10 mouse cellular contexts compared by ENCODE assay signal in genomic region chr6:135136439-135137161, GRCm38 (mm10). TPM values are rescaled to one million over a fixed set of nuclear protein-coding genes. Genes with fewer than 3 reads are reported as not detected.
DNase-seq lines count a peak whose midpoint lies in the region; ATAC-seq and TF ChIP-seq lines count a peak whose summit lies in the region.
"Had no signal": no experiment of that assay in that cellular context is flagged by ENCODE, and none has a peak within 500 bp of the region (broad histone marks: within the 10 kb centered on the region; RNA-seq: fewer than 3 reads in every experiment).

No protein-coding gene starts in this region.

- H3K4me1 ChIP-seq in midbrain, embryonic 10.5 days: peaks cover 23% of the 10 kb centered on the region
- H3K4me1 ChIP-seq in midbrain, postnatal 0 days (ENCODE audit: insufficient read depth, low read length): no peaks in the 10 kb centered on the region; the same call in 1 of the 2 replicates
- H3K4me1 ChIP-seq in heart, embryonic 15.5 days (replicated peaks): peaks cover 12% of the 10 kb centered on the region
- H3K4me1 ChIP-seq in stomach, postnatal 0 days (replicated peaks; ENCODE audit: control insufficient read depth, insufficient read depth): no peaks in the 10 kb centered on the region
- no peaks in the 10 kb centered on the region; the same call in 1 of the 2 replicates for H3K4me1 ChIP-seq in cerebellum, adult 2 months (ENCODE audit: control insufficient read depth, insufficient read depth, low read length)

- no peaks in the 10 kb centered on the region for H3K36me3 ChIP-seq in midbrain, embryonic 10.5 days
- H3K36me3 ChIP-seq in midbrain, postnatal 0 days (ENCODE audit: insufficient read depth, low read length): no peaks in the 10 kb centered on the region
- H3K36me3 ChIP-seq in heart, embryonic 15.5 days: no peaks in the 10 kb centered on the region
- no peaks in the 10 kb centered on the region; the same call in 1 of the 2 replicates for H3K36me3 ChIP-seq in stomach, postnatal 0 days (ENCODE audit: control insufficient read depth, insufficient read depth, low read length)

- no peaks in the 10 kb centered on the region for H3K9me3 ChIP-seq in midbrain, embryonic 10.5 days (replicated peaks)
- H3K9me3 ChIP-seq in midbrain, postnatal 0 days (ENCODE audit: low read length): no peaks in the 10 kb centered on the region
- H3K9me3 ChIP-seq in heart, embryonic 15.5 days (replicated peaks): no peaks in the 10 kb centered on the region
- no peaks in the 10 kb centered on the region for H3K9me3 ChIP-seq in stomach, postnatal 0 days (ENCODE audit: control insufficient read depth, low read length)

- no peak for TF ChIP-seq CTCF in midbrain, postnatal 0 days (IDR thresholded peaks at IDR 0.05)
- no peak for TF ChIP-seq CTCF in stomach, postnatal 0 days (IDR thresholded peaks at IDR 0.05; ENCODE audit: low read depth)
- no peak for TF ChIP-seq CTCF in cerebellum, adult 2 months (IDR thresholded peaks at IDR 0.05; ENCODE audit: borderline replicate concordance, insufficient read depth, low read depth, low read length)

- H3K9ac ChIP-seq in midbrain, postnatal 0 days (replicated peaks; ENCODE audit: low read length, poor library complexity, severe bottlenecking): no peak overlapping the region
- H3K9ac ChIP-seq in heart, embryonic 15.5 days: no peak overlapping the region
- H3K9ac ChIP-seq in stomach, postnatal 0 days (ENCODE audit: low read length): no peak overlapping the region

- TF ChIP-seq POLR2A in cerebellum, adult 2 months (IDR thresholded peaks at IDR 0.05; ENCODE audit: borderline replicate concordance, insufficient read depth, low read length): no peak

- H3K4me2 ChIP-seq in midbrain, postnatal 0 days (ENCODE audit: low read depth, low read length, poor library complexity, severe bottlenecking): no peak overlapping the region
- H3K4me2 ChIP-seq in heart, embryonic 15.5 days: no peak overlapping the region
- no peak overlapping the region for H3K4me2 ChIP-seq in stomach, postnatal 0 days (replicated peaks; ENCODE audit: low read depth)

- 43% methylated on average over 11 of the region's 11 CpGs for WGBS in midbrain, embryonic 10.5 days
- 40% methylated on average over 11 of the region's 11 CpGs for WGBS in midbrain, postnatal 0 days
- WGBS in heart, embryonic 15.5 days: 20% methylated on average over 11 of the region's 11 CpGs
- 36% methylated on average over 11 of the region's 11 CpGs for WGBS in stomach, postnatal 0 days
- 50% methylated on average over 11 of the region's 11 CpGs for WGBS in cerebellum, adult 2 months

- peaks cover 10% of the 10 kb centered on the region; the same call in 1 of the 2 replicates for H3K27me3 ChIP-seq in midbrain, embryonic 10.5 days (ENCODE audit: low read depth, poor library complexity, severe bottlenecking)
- no peaks in the 10 kb centered on the region for H3K27me3 ChIP-seq in midbrain, postnatal 0 days (ENCODE audit: insufficient read depth, low read length)
- H3K27me3 ChIP-seq in heart, embryonic 15.5 days: no peaks in the 10 kb centered on the region
- H3K27me3 ChIP-seq in stomach, postnatal 0 days (ENCODE audit: control insufficient read depth, insufficient read depth, low read length): no peaks in the 10 kb centered on the region
- H3K27me3 ChIP-seq in cerebellum, adult 2 months (ENCODE audit: control insufficient read depth, insufficient read depth, low read length): no peaks in the 10 kb centered on the region

- ATAC-seq in midbrain, postnatal 0 days (ENCODE audit: low FRiP score): no peak
- ATAC-seq in heart, embryonic 15.5 days (replicated peaks; ENCODE audit: insufficient number of reproducible peaks, insufficient read depth, low FRiP score, low read depth): no peak; the same call in 1 of the 2 replicates
- no peak for ATAC-seq in stomach, postnatal 0 days (ENCODE audit: low FRiP score, low TSS enrichment)

- H3K4me3 ChIP-seq in midbrain, embryonic 10.5 days: no peak overlapping the region
- no peak overlapping the region for H3K4me3 ChIP-seq in midbrain, postnatal 0 days (ENCODE audit: low read depth, low read length)
- no peak overlapping the region for H3K4me3 ChIP-seq in heart, embryonic 15.5 days
- H3K4me3 ChIP-seq in stomach, postnatal 0 days (ENCODE audit: low read depth, low read length): no peak overlapping the region
- no peak overlapping the region for H3K4me3 ChIP-seq in cerebellum, adult 2 months (replicated peaks; ENCODE audit: insufficient read depth, low read depth, low read length)

- TF ChIP-seq EP300 in stomach, postnatal 0 days (optimal IDR thresholded peaks at IDR 0.05): no peak

- peak overlapping the region; percentile 49; the same call in 1 of the 2 replicates for H3K27ac ChIP-seq in midbrain, embryonic 10.5 days (replicated peaks)
- no peak overlapping the region for H3K27ac ChIP-seq in midbrain, postnatal 0 days (ENCODE audit: low read depth, low read length)
- H3K27ac ChIP-seq in heart, embryonic 15.5 days: peak overlapping the region; percentile 50; the same call in 1 of the 2 replicates
- H3K27ac ChIP-seq in stomach, postnatal 0 days (replicated peaks): 0 out of 2 replicates have a peak overlapping the region, but pooled peaks have one; percentile 8
- no peak overlapping the region for H3K27ac ChIP-seq in cerebellum, adult 2 months (ENCODE audit: insufficient read depth, low read length)

- DNase-seq in gastrocnemius, adult 18-20 months (ENCODE audit: low spot score): peak; percentile 44
- DNase-seq in gastrocnemius, postnatal 10 days: no peak
- peak; percentile 30 for DNase-seq in midbrain, embryonic 10.5 days (ENCODE audit: low spot score)
- DNase-seq in midbrain, postnatal 0 days (ENCODE audit: low spot score): no peak
- no peak for DNase-seq in stomach, postnatal 0 days (ENCODE audit: low spot score)
- DNase-seq in adrenal gland, postnatal 25 days: no peak
- DNase-seq in cerebellum, adult 2 months: no peak
- DNase-seq: adrenal gland, postnatal 36 days; B cell, adult 2 months had no signal

RNA-seq across cellular contexts. Expression of gene Gprc5d, which starts 18.5 kb away (rescaled TPM):
- total RNA-seq in gastrocnemius, adult 18-20 months (2021): not detected
- not detected for total RNA-seq in gastrocnemius, postnatal 10 days (2021)
- polyA plus RNA-seq in midbrain, embryonic 10.5 days (2016; fragmentation: Nextera tagmentation; extraction: Ambion mirVana): not detected in 2 replicates
- not detected in 2 replicates for total RNA-seq in midbrain, postnatal 0 days (2014; rRNA removed)
- 0.27 TPM in 1 of 2 replicates, not detected in the other for polyA plus RNA-seq in midbrain, postnatal 0 days (2015; fragmentation: Nextera tagmentation; extraction: Ambion mirVana)
- polyA plus RNA-seq in heart, embryonic 15.5 days (2015; fragmentation: Nextera tagmentation; extraction: Ambion mirVana): not detected in 2 replicates
- polyA plus RNA-seq in stomach, postnatal 0 days (2015; fragmentation: Nextera tagmentation; extraction: Ambion mirVana): 0.07 TPM in 1 of 2 replicates, not detected in the other
- total RNA-seq in adrenal gland, postnatal 25 days (2021): not detected in 2 replicates
- polyA plus RNA-seq in cerebellum, adult 2 months (2012; rRNA removed): 0.16 and 0.18 TPM in 2 replicates
- total RNA-seq: adrenal gland, postnatal 36 days had no signal

Comparison
In these comparisons a context has a peak if more than half of its experiments do, and no peak if none do; other contexts are left out.
1. DNase-seq: peak in gastrocnemius, adult 18-20 months (single experiment) and midbrain, embryonic 10.5 days (single experiment); none in gastrocnemius, postnatal 10 days (single experiment), midbrain, postnatal 0 days (single experiment), stomach, postnatal 0 days (single experiment), adrenal gland, postnatal 25 days (single experiment) and cerebellum, adult 2 months (0 of 2).
2. H3K27ac ChIP-seq: peak in midbrain, embryonic 10.5 days (single experiment), heart, embryonic 15.5 days (single experiment) and stomach, postnatal 0 days (single experiment); none in midbrain, postnatal 0 days (single experiment) and cerebellum, adult 2 months (single experiment).